Comparison of ENCODE assay signal across 30 mouse cellular contexts in the genomic region with DNA sequence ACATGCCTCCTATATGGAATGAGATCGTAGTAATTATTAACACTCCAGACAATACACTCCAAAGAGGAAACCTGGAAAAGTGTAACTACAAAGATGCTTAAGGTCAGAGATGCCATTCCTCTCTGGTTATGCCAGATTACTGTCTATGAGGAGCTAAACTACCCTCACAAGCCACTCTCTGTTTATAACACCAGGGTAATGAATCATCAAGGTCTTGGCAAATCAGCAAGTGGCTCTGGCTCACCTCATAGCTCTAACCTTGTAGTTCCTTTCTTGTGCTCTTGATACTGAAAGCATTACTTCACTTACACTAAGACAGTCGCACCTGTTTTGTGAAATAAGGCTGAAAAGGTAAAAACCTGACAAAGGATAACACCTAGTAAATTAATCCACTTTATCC. TPM values are rescaled to one million over a fixed set of nuclear protein-coding genes. Genes with fewer than 3 reads are reported as not detected.
DNase-seq lines count a peak whose midpoint lies in the region; ATAC-seq and TF ChIP-seq lines count a peak whose summit lies in the region.
"Had no signal": no experiment of that assay in that cellular context is flagged by ENCODE, and none has a peak within 500 bp of the region (broad histone marks: within the 10 kb centered on the region; RNA-seq: fewer than 3 reads in every experiment).

No protein-coding gene starts in this region.

- no peak overlapping the region for H3K4me3 ChIP-seq in kidney, embryonic 16.5 days (ENCODE audit: low read length)
- H3K4me3 ChIP-seq: embryonic facial prominence, embryonic 12.5 days; embryonic facial prominence, embryonic 15.5 days; gastrocnemius, adult 2 months; heart, embryonic 12.5 days; heart, embryonic 15.5 days; hindbrain, embryonic 10.5 days; hindbrain, embryonic 13.5 days had no signal

- CTCF ChIA-PET in Patski (lab: Charles Lee): interaction anchor here (1.5 to 5.3 kb wide), 3 partner anchors 9 to 68 kb away, joined by 3 to 29 read pairs (median 23); no protein-coding TSS in a partner anchor

- in situ Hi-C loops in Patski (cut with MboI; ENCODE audit: low pct_unique_long_range_greater_than_20kb): no loop called here

- TF ChIP-seq CTCF in Patski (IDR thresholded peaks at IDR 0.05): peak; percentile 8

- peak; percentile 69; the same call in 1 of the 2 replicates for ATAC-seq in kidney, embryonic 16.5 days (ENCODE audit: low FRiP score, low TSS enrichment)
- ATAC-seq in Patski: peak; percentile 97
- ATAC-seq: activated CD4-positive, CD25-positive, alpha-beta regulatory T cell, adult 4 months; forebrain, embryonic 14.5 days; forebrain, postnatal 0 days; hindbrain, embryonic 16.5 days had no signal

- no peak overlapping the region for H3K9ac ChIP-seq in kidney, embryonic 16.5 days (replicated peaks; ENCODE audit: low read length)
- H3K9ac ChIP-seq: embryonic facial prominence, embryonic 12.5 days; embryonic facial prominence, embryonic 15.5 days; forebrain, postnatal 0 days; heart, embryonic 12.5 days; heart, embryonic 15.5 days; hindbrain, embryonic 13.5 days had no signal

- 80% methylated on average over 2 of the region's 2 CpGs for WGBS in kidney, embryonic 16.5 days

- no peaks in the 10 kb centered on the region for H3K27me3 ChIP-seq in kidney, embryonic 16.5 days (ENCODE audit: insufficient read depth, low read length)
- H3K27me3 ChIP-seq in Patski: no peaks in the 10 kb centered on the region
- H3K27me3 ChIP-seq: CH12.LX; embryonic facial prominence, embryonic 12.5 days; embryonic facial prominence, embryonic 15.5 days; heart, embryonic 12.5 days; heart, embryonic 15.5 days; hindbrain, embryonic 13.5 days had no signal

- no peak overlapping the region for H3K4me2 ChIP-seq in kidney, embryonic 16.5 days (replicated peaks; ENCODE audit: low read depth, low read length)
- H3K4me2 ChIP-seq: embryonic facial prominence, embryonic 12.5 days; embryonic facial prominence, embryonic 15.5 days; heart, embryonic 12.5 days; heart, embryonic 15.5 days; hindbrain, embryonic 13.5 days had no signal

- H3K27ac ChIP-seq in kidney, embryonic 16.5 days (ENCODE audit: low read length): no peak overlapping the region
- H3K27ac ChIP-seq: embryonic facial prominence, embryonic 12.5 days; embryonic facial prominence, embryonic 15.5 days; gastrocnemius, adult 2 months; heart, embryonic 15.5 days; hindbrain, embryonic 10.5 days; hindbrain, embryonic 13.5 days had no signal

- no peaks in the 10 kb centered on the region for H3K9me3 ChIP-seq in kidney, embryonic 16.5 days (ENCODE audit: low read length)
- H3K9me3 ChIP-seq: embryonic facial prominence, embryonic 12.5 days; embryonic facial prominence, embryonic 15.5 days; heart, embryonic 12.5 days; heart, embryonic 15.5 days; hindbrain, embryonic 10.5 days; hindbrain, embryonic 13.5 days had no signal

- peak; percentile 3 for DNase-seq in adrenal gland, postnatal 14 days
- DNase-seq in adrenal gland, adult 8-10 months: no peak
- no peak for DNase-seq in kidney, postnatal 10 days
- peak; percentile 37 for DNase-seq in Patski (ENCODE audit: low read depth, low spot score)
- no peak for DNase-seq in liver
- DNase-seq in heart, adult 11 months: no peak
- DNase-seq: adrenal gland, postnatal 10 days; B cell, adult 2 months; cerebellum, adult 11 months; cerebellum, adult 2 months; cerebellum, adult 9-11 months; cerebellum, postnatal 25 days; forebrain, postnatal 0 days; gastrocnemius, adult 2 months; gastrocnemius, postnatal 14 days; heart, adult 18-20 months; heart, postnatal 10 days; heart, postnatal 36 days had no signal

- no peaks in the 10 kb centered on the region for H3K36me3 ChIP-seq in kidney, embryonic 16.5 days (ENCODE audit: insufficient read depth, low read length)
- H3K36me3 ChIP-seq: embryonic facial prominence, embryonic 12.5 days; embryonic facial prominence, embryonic 15.5 days; G1E; heart, embryonic 12.5 days; heart, embryonic 15.5 days; hindbrain, embryonic 10.5 days; hindbrain, embryonic 13.5 days had no signal

- H3K4me1 ChIP-seq in kidney, embryonic 16.5 days (ENCODE audit: insufficient read depth, low read length): no peaks in the 10 kb centered on the region
- H3K4me1 ChIP-seq: embryonic facial prominence, embryonic 12.5 days; embryonic facial prominence, embryonic 15.5 days; heart, embryonic 12.5 days; heart, embryonic 15.5 days; hindbrain, embryonic 10.5 days; hindbrain, embryonic 13.5 days had no signal

- POLR2A ChIA-PET in Patski (lab: Charles Lee): no interaction called here

RNA-seq across cellular contexts. Expression of gene Ugt8a, which starts 17.5 kb away (rescaled TPM):
- total RNA-seq in adrenal gland, postnatal 14 days (2021): 0.11 TPM in 1 of 2 replicates, not detected in the other
- under 1 TPM in 1 of 4 experiments, not detected in 3; 0.30 TPM for total RNA-seq in adrenal gland, adult 8-10 months (2022)
- 9.3 and 9.4 TPM in 2 replicates for polyA plus RNA-seq in kidney, embryonic 16.5 days (2015; fragmentation: Nextera tagmentation; extraction: Ambion mirVana)
- polyA plus RNA-seq in Patski (2021): 106 TPM
- total RNA-seq: CH12.LX; heart, adult 18-20 months; heart, postnatal 36 days had no signal
- polyA plus RNA-seq: activated CD4-positive, CD25-positive, alpha-beta regulatory T cell, adult 4 months; G1E had no signal

Comparison
In these comparisons a context has a peak if more than half of its experiments do, and no peak if none do; other contexts are left out.
1. DNase-seq: peak in adrenal gland, postnatal 14 days (single experiment) and Patski (single experiment); none in adrenal gland, adult 8-10 months (single experiment), kidney, postnatal 10 days (single experiment), liver (single experiment) and heart, adult 11 months (single experiment).